Mouse (Mus musculus) liver, embryonic 13.5 days (tissue): ENCODE measurements at regions not wholly inside any gene's neighbourhood (a gene's known extent, or its start where the extent isn't known, plus 50 kb on each side); places are given as distances from the start of the nearest gene placed in this dataset.

Source experiments
- ATAC-seq: fragments of 200-750 bp; cut with Nextera tagmentation; 2 replicates; pipeline ENCODE4 v1.8.0; 2017; ENCODE audit warnings: low read depth, mild to moderate bottlenecking, moderate number of reproducible peaks, moderate library complexity
- DNase-seq: peaks from one replicate; pipeline ENCODE4 v3.0.0; 2022
- H3K27ac ChIP-seq: fragments of 300-500 bp; sonication (generic); 2 replicates; pipeline ENCODE4 v1.5.1; 2015; ENCODE audit warnings: moderate library complexity, mild to moderate bottlenecking, inconsistent platforms
- H3K27me3 ChIP-seq: fragments of 300-500 bp; sonication (generic); 2 replicates; pipeline ENCODE4 v1.6.1; 2015; ENCODE audit warnings: mild to moderate bottlenecking, inconsistent platforms
- H3K36me3 ChIP-seq: fragments of 300-500 bp; sonication (generic); 2 replicates; pipeline ENCODE4 v1.6.1; 2015; ENCODE audit warnings: mild to moderate bottlenecking, inconsistent platforms
- H3K4me1 ChIP-seq: fragments of 300-500 bp; sonication (generic); replicated peaks from 2 replicates; pipeline ENCODE4 v1.6.1; 2015; ENCODE audit warnings: inconsistent platforms
- H3K4me2 ChIP-seq: fragments of 300-500 bp; sonication (generic); 2 replicates; pipeline ENCODE4 v1.6.1; 2015; ENCODE audit warnings: inconsistent platforms, mild to moderate bottlenecking, moderate library complexity
- H3K4me3 ChIP-seq: fragments of 300-500 bp; sonication (generic); replicated peaks from 2 replicates; pipeline ENCODE4 v1.5.1; 2015; ENCODE audit warnings: mild to moderate bottlenecking, inconsistent platforms
- H3K9ac ChIP-seq: fragments of 300-500 bp; sonication (generic); 2 replicates; pipeline ENCODE4 v1.6.1; 2015; ENCODE audit warnings: mild to moderate bottlenecking, inconsistent platforms
- H3K9me3 ChIP-seq: fragments of 300-500 bp; sonication (generic); replicated peaks from 2 replicates; pipeline ENCODE4 v1.6.1; 2016; ENCODE audit warnings: inconsistent platforms
- WGBS: fragments of 180-500 bp; shearing (Covaris S2); methylation state at CpG from one replicate; pipeline ENCODE4 v1.1.7; 2015; ENCODE audit not compliant: insufficient replicate concordance; 5-methylcytosine and 5-hydroxymethylcytosine counted together

DNA sequence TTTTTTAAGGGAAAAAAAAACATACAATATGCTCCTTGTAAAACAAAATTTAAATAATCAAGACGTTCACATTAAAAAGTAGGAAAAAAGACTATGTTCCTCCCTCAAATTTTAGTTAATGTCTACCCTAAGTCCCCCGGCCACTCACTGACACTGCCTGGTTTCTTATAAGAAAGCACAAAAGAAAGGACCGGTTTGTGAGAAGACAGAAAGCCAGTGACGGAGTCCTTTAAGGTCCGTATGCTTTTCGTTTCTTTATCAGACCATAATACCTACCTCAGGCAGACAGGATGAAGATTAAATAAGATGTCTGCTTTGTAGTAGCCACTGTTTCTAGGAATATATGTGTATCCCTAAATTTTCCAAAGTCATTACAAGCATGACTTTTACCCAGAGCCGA lies 164.3 kb downstream of the Npr3 start:
- no peak overlapping the region for H3K9ac ChIP-seq
- H3K27ac ChIP-seq, result no peak overlapping the region
- ATAC-seq, result no peak
- DNase-seq, result no peak
- WGBS, result 66% methylated on average over 7 of the region's 7 CpGs
- no peaks in the 10 kb centered on the region for H3K36me3 ChIP-seq
- H3K4me1 ChIP-seq, result no peaks in the 10 kb centered on the region
- no peaks in the 10 kb centered on the region for H3K9me3 ChIP-seq
- H3K4me2 ChIP-seq, result no peak overlapping the region
- no peaks in the 10 kb centered on the region for H3K27me3 ChIP-seq
- H3K4me3 ChIP-seq, result no peak overlapping the region

DNA sequence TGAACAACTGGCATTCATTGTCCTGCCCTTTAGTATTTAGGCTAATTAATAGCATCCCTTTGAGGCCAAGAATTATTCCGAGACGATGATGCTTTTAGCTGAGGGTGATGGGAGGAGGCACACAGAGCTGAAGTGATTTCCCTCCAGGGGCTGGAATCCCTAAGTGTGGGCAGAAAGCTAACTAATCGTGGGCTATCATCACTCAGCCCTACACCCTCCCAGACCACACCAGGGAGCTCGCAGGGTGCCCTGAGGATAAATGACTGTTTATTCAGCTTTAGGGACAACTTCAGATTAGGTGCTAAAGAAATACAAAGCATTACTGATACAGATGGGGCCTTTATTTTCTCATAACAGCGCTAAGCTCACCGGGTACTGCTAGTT lies 164.7 kb downstream of the Npr3 start:
- Histone ChIP-seq H3K4me2 (no peak overlapping the region), H3K9me3 (no peaks in the 10 kb centered on the region), H3K27me3 (no peaks in the 10 kb centered on the region), H3K9ac (no peak overlapping the region), H3K27ac (no peak overlapping the region), H3K4me3 (no peak overlapping the region), H3K36me3 (no peaks in the 10 kb centered on the region), H3K4me1 (no peaks in the 10 kb centered on the region)
- DNase-seq (no peak), ATAC-seq (no peak)
- WGBS, result 49% methylated on average over 6 of the region's 6 CpGs

DNA sequence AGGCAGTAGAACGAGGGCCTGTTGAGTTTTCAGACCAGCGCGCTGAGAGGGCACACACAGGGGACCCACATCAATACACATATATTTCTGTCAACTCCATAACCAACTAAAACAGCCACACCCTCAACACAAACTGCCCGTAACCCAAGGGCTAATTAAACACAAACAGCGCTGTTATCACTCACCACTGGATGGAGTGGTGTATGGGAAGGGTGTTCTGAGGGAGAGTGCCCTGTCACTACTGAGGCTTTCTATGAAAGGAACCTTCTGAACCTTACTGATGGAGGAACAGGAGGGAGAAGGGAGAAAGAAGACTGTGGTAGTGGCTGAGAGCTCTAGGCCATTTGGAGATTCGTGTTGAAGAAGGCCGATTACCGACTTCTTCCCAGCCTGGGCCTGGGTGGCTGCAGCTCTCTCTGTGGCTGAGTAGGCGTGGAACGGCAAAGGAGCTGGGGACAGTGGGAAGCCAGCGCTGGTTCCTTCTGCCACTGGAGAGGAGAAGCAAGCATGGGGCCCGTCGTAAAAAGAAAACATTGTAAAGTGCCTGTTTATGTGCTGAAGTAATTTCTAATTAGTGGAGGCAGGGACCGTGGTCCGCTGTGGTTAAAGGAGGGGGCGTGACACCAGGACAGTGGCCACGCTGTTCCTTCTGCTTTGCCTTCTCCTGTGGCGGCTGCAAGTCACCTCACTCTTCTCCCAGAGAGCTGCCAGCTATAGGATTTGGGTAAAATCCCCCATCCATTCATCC lies 165.3 kb downstream of the Npr3 start:
- H3K4me3 ChIP-seq, result no peak overlapping the region
- no peak overlapping the region for H3K4me2 ChIP-seq
- H3K9me3 ChIP-seq, result no peaks in the 10 kb centered on the region
- H3K27me3 ChIP-seq, result no peaks in the 10 kb centered on the region
- 42% methylated on average over 18 of the region's 18 CpGs for WGBS
- DNase-seq (no peak), ATAC-seq (no peak)
- no peak overlapping the region for H3K27ac ChIP-seq
- no peaks in the 10 kb centered on the region for H3K36me3 ChIP-seq
- no peaks in the 10 kb centered on the region for H3K4me1 ChIP-seq
- no peak overlapping the region for H3K9ac ChIP-seq

DNA sequence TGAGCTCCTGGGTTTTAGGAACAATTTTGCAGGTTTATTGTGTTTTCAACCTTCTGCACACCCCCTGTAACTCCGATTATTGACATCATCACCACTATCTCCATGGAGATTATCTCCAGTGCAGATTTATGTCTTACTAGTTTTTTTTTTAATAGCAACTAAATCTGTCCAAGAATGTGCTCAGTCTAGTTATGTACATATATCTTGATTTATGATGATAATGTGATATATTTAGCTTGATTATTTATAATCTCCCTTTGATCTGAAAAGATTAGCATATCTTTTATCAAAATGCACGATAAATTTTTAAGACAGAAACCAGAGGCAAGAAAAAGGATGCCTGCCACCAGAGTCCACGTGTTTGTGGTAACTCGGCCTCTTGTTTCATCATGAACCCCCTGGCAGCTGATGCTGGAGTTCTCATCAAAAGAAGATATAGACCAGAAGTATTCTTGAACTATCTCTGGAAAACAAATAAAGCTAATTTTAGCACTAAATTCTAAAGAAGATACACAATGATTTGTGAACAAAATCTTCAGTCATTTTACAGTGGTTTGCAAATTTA lies 169.6 kb downstream of the Npr3 start:
- H3K4me1 ChIP-seq, result no peaks in the 10 kb centered on the region
- H3K4me2 ChIP-seq, result no peak overlapping the region
- H3K27me3 ChIP-seq, result no peaks in the 10 kb centered on the region
- WGBS, result 53% methylated on average over 4 of the region's 4 CpGs
- H3K9ac ChIP-seq, result no peak overlapping the region
- H3K36me3 ChIP-seq, result no peaks in the 10 kb centered on the region
- DNase-seq, result no peak
- ATAC-seq, result no peak
- H3K9me3 ChIP-seq, result no peaks in the 10 kb centered on the region
- no peak overlapping the region for H3K4me3 ChIP-seq
- no peak overlapping the region for H3K27ac ChIP-seq

DNA sequence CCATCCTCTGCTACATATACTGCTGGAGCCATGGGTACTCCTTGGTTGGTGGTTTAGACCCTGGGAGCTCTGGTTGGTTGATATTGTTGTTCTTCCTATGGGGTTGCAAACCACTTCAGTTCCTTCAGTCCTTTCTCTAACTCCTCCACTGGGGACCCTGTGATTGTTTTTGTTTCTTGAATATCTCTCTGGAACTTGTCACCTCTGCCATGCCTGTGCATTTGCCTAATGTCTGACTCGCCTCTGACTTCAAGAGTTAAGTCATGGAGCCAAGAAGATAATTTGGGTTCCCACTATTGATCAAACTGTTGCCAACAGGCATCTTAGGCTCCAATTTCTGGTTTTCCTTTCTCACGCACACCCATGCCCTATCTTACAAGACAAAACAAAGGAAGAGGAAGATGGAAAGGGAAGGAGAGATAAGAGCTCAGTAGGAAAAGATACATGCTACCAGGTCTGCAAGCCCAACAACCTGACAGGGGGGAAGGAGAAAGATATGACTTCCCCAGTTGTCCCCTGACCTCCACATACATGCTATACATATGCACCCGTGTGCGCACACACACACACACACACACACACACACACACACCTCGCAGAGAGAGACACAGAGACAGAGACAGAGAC lies 172.3 kb downstream of the Npr3 start:
- H3K27ac ChIP-seq, result no peak overlapping the region
- no peaks in the 10 kb centered on the region for H3K4me1 ChIP-seq
- WGBS, result 57% methylated on average over 5 of the region's 5 CpGs
- DNase-seq (no peak), ATAC-seq (no peak)
- H3K9ac ChIP-seq, result no peak overlapping the region
- no peak overlapping the region for H3K4me2 ChIP-seq
- H3K27me3 ChIP-seq, result no peaks in the 10 kb centered on the region
- H3K4me3 ChIP-seq, result no peak overlapping the region
- no peaks in the 10 kb centered on the region for H3K36me3 ChIP-seq
- no peaks in the 10 kb centered on the region for H3K9me3 ChIP-seq

DNA sequence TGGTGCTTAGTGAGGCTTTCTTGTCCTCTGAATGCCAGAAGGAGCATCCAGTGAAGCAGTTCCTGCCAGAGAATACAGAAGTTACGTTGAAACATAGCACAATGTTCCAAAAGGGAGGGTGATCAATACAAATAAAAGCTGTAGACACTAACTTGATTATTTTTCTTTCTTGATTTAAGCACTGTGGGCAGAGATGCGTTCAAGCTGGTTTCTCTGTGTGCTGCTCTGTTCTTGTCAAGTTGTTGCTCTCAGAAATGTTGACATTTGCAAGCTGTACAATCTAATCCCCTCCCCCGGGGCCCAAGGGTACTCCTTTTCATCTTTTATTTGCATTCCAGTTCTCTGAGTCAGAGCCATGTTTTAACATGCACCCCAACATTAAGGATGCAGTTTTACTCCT lies 177.7 kb downstream of the Npr3 start:
- DNase-seq, result no peak
- Histone ChIP-seq H3K4me1 (no peaks in the 10 kb centered on the region; the same call in 1 of the 2 replicates), H3K9ac (no peak overlapping the region), H3K36me3 (no peaks in the 10 kb centered on the region), H3K4me2 (no peak overlapping the region), H3K27ac (no peak overlapping the region), H3K4me3 (no peak overlapping the region), H3K27me3 (no peaks in the 10 kb centered on the region), H3K9me3 (no peaks in the 10 kb centered on the region)
- no peak for ATAC-seq
- 52% methylated on average over 3 of the region's 3 CpGs for WGBS

DNA sequence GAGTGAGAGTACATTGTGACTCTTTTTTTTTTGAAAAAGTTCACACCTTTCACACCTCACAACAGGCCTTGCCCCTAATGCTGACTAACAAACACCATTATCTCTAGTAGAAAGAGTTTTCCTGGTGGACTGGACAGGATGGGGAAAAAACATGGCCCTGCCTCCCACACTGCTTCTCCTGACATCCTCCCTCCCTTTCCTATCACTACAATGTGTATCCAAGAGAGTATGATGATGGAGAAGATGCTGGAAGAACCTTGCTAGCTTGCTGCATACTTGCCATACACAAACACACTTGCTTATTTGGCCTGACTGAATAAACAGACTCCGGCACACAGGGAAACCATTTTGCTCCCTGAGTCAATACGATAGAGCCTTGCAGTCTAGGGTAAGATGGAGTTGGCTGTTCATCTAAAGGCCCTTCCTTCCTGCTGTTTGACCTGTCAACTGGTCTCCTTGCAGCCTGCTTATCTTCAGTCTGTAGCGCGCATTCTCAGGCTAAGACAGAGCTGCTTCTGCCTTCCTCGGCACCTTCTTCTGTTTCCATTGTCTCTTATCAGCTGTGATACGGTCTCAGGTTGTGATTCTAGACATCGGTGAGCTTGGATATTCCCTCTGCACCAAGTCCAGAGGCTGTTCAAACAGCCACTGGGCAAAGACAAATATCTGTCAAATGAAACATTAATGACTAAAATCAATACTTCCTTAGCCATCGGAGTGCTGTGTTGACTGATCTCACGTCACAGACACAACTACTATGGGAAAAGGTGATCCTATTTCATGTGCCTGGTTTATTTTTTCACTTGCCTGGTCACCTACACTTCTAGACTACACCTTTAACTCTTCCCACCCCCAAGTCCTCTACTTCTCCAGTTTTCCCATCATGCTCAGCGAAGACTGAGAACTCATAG lies 181.2 kb downstream of the Npr3 start:
- 0 out of 2 replicates have a peak overlapping the region, but pooled peaks have one; percentile 9 for H3K4me2 ChIP-seq
- peak overlapping the region; percentile 43 for H3K27ac ChIP-seq
- no peak overlapping the region for H3K4me3 ChIP-seq
- ATAC-seq (peak; percentile 70), DNase-seq (no peak)
- no peak overlapping the region for H3K9ac ChIP-seq
- H3K27me3 ChIP-seq, result no peaks in the 10 kb centered on the region
- H3K36me3 ChIP-seq, result no peaks in the 10 kb centered on the region
- no peaks in the 10 kb centered on the region for H3K9me3 ChIP-seq
- WGBS, result 54% methylated on average over 10 of the region's 10 CpGs
- no peaks in the 10 kb centered on the region; the same call in 1 of the 2 replicates for H3K4me1 ChIP-seq

DNA sequence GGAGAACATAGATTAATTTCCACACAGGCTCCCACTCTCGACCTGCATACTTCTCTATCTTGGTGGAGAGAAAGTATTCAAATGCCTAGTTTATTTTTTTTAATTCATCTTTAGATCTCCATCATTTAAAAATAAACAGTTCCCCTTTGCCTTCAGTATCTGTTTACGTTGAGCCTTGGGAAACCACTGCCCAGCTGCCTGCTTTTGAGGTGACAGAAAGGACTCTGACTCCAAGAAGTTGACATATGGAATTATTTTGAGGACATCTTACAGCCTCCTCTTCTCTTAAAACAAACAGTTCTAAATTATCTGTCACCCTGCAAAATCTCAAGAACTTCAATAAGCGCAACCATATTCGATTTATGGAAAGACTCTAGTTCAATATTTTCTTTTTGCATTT lies 186.4 kb downstream of the Npr3 start:
- no peak overlapping the region for H3K27ac ChIP-seq
- no peak overlapping the region for H3K4me2 ChIP-seq
- H3K4me3 ChIP-seq, result no peak overlapping the region
- WGBS, result 62% methylated on average over 4 of the region's 4 CpGs
- ATAC-seq (no peak), DNase-seq (no peak)
- no peak overlapping the region for H3K9ac ChIP-seq
- no peaks in the 10 kb centered on the region for H3K27me3 ChIP-seq
- H3K9me3 ChIP-seq, result no peaks in the 10 kb centered on the region
- no peaks in the 10 kb centered on the region; the same call in 1 of the 2 replicates for H3K4me1 ChIP-seq
- no peaks in the 10 kb centered on the region for H3K36me3 ChIP-seq

DNA sequence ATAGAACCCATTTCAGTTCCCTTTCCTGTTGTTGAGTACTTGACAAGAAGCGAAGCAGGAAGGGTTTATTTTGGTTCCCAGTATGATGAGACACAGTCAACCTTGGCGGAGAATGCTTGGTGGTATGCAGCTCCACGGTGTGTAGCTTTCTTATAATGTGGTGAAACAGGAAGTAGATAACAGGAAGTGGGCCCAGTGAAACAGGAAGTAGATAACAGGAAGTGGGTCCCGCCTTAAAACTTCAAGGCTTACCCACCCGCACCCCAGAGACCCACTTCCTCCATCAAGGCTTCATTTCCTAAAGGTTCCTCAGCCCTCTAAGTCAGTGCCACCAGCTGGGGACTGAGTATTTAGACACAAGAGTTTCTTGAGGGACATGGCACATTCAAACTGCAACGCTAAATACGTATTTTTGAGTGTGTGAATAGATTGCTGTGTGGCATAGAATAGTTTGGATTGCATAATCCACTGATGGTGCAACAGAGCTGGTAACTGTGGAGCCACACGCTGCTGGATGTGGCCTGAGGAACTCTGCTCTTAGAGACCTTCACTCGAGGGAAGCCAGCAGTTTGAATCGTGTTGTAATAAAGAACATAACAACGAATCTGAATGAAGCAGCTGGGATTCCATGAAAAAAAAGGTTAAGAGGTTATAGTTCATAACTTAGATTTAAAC lies 190.8 kb downstream of the Npr3 start:
- ATAC-seq (peak; percentile 59), DNase-seq (no peak)
- H3K4me2 ChIP-seq, result no peak overlapping the region
- no peak overlapping the region for H3K9ac ChIP-seq
- H3K4me1 ChIP-seq, result no peaks in the 10 kb centered on the region
- WGBS, result 44% methylated on average over 11 of the region's 11 CpGs
- H3K4me3 ChIP-seq, result no peak overlapping the region
- no peaks in the 10 kb centered on the region for H3K27me3 ChIP-seq
- H3K9me3 ChIP-seq, result no peaks in the 10 kb centered on the region
- H3K27ac ChIP-seq, result no peak overlapping the region; the same call in none of the 2 replicates
- H3K36me3 ChIP-seq, result no peaks in the 10 kb centered on the region

DNA sequence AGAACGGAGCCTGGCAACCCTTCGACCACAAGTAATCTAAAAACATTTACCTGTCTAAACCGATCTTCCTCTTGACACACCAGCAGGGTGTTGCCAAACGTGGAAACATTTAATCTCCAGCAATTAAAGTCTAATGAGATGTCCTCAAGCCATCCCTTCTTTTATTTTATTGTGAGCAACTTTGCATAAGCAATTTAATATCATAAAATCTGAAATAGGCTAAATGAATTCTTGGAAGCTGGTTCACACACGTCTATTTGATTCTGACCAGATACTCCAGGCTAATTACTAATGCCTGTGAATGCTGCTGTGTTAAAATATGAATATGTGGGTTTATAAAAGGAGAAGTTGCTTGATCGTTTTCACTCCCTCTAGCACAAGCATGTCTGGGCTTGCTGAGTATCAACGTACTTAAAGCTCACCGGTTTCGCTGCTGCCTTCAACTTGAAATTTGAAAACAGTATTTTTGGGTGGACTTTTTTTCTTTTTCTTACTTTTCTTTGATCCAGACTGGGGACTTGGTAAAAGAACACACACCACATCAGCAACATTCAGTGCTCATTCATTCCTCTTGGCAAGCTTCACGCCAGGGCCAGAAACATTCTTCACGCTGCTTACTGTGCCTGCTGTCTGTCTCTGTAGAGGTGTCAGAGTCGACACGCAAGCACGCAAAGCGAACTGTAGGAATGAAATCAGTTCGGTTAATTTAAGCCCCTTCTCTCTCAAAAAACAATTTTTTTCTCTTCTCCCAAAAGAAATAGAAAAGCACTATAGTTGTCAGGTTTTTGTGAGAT lies 194.4 kb downstream of the Npr3 start:
- Histone ChIP-seq H3K27me3 (no peaks in the 10 kb centered on the region), H3K36me3 (no peaks in the 10 kb centered on the region), H3K4me3 (no peak overlapping the region), H3K4me2 (no peak overlapping the region), H3K9me3 (no peaks in the 10 kb centered on the region), H3K4me1 (no peaks in the 10 kb centered on the region), H3K27ac (no peak overlapping the region), H3K9ac (no peak overlapping the region)
- no peak for ATAC-seq
- DNase-seq, result no peak
- WGBS, result 65% methylated on average over 16 of the region's 16 CpGs
